Mouse (Mus musculus): ENCODE data around the gene Gm17387.

Gm17387 gene

DNA sequence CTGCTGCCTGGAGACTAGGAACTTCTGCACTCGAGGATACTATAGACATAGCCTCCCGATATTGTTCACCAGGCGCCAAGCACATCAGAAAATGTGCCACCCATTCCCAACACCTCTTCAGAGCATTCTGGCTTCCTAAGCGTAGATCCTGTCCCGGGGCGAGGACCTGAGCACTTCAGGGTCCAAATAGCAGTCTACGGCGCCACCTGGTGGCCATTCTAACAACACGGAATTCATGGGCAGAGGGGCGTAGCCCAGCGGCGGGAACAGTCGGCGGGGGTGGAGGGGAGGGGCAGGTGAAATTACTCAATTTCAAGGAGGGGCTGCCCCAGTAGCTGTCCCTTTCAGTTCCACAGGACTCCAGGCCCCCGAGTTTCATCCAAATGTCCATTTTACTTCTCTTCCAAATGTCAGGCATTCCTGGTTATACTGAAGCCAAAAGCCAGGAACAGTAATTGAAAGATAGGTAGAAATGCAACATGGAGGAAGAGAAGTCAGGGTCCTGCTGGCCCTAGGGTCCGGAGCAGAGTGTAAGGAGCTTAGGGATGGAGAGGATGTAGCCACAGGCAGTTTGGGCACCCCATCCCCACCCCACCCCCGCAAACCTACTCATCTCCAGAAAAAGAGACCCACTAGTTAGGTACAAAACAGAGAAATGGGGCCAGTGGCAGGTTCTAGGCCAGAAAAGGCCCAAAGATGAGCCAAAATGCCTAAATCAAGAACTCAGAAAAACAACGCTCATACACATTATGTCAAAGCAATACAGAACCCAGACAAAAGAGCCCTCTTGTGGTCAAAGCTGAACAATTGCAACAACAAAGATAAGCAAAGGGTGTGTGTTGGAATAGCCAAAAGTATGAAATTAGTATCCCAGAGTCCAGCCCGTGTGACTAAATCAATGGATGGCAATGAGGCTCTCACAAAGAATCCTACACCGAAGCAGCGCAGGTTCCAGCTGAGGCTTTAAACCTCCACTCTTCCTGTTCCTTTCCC, 19.6 kb downstream of the Gm17387 start:
- peak; percentile 85 for DNase-seq (ENCODE audit: low spot score)

DNA sequence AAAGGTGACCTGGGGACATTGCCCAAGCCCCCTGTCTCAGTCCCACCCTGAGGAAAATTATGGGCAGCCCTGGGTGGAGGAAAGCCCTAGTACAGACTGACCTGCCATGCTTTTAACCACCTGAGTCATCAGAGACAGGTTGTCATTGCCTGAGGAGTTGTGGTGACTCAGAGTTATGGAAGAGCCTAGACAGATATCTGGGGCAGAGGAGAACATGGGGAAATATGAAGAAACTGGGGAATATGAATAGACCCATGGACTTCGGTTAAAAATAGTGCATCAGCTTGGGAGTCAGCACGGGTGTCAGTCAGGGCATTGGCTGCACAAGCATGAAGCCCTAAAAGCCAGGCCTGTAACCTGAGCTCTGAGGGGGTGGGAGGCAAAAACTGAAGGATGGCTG, 20.4 kb downstream of the Gm17387 start:
- DNase-seq (ENCODE audit: low spot score): no peak

DNA sequence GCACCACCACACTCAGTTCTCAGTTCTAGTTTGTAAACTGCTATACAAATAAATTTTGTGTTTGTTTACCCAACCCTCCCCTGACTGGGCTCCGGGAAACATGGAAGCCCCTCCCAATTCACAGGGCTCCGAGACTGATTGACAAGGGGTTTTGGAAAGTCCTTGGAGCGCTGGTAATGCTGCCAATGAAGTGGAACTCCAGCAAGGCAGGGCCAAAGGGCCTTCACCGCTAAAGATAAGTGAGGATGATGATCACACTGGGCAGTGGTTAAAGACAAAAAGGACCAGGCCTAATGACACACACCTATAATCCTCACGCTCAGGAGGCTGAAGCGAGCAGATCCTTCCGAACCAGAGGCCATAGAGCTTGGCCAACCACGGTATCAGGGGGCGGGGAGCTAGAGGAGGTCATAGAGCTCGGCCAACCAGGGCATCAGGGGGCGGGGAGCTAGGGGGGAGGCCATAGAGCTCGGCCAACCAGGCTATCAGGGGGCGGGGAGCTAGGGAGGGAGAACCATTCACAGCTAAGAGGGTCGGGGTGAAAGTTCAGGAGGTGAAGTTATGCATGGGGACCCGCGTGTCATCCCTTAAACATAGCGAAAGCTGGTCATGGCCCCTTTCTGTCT, 22.2 kb downstream of the Gm17387 start:
- DNase-seq (ENCODE audit: low spot score): no peak

GRCm38 (mm10) chr7:141052016-141052415, 23.1 kb downstream of the Gm17387 start:
- no peak for DNase-seq (ENCODE audit: low spot score)

DNA sequence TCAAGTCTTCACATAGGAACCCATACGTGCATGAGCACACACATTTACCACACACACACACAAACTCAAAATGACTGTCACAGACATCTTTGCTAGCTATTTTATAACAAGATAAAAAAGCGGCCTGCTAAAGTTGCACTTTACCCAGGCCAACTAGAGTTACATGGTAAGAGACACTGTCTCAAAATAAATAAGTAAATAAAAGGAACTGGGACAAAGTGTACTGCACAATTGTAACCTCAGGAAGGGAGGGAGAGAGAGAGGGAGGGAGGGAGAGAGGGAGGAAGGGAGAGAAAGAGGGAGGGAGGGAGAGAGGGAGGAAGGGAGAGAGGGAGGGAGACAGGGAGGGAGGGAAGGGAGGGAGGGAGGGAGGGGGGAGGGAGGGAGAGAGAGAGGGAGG, 23.5 kb downstream of the Gm17387 start:
- no peak for DNase-seq (ENCODE audit: low spot score)

DNA sequence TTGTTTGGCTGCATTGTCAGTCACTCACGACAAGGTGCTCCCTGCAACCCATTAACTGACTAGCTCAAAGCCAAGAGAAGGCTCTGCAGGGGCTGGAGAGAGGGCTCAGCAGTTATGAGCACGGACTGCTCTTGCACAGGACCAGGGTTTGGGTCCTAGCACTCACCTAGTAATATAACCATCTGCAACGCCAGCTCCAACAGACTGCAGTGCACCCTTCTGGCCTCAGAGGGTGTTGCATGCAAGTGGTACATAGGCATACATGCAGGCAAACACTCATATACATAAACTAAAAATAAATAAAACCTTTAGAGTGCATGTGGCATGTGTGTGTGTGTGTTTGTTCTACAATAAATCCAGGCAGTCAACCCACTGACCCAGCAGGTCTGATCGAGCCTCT, 26.9 kb downstream of the Gm17387 start:
- DNase-seq (ENCODE audit: low spot score): no peak

DNA sequence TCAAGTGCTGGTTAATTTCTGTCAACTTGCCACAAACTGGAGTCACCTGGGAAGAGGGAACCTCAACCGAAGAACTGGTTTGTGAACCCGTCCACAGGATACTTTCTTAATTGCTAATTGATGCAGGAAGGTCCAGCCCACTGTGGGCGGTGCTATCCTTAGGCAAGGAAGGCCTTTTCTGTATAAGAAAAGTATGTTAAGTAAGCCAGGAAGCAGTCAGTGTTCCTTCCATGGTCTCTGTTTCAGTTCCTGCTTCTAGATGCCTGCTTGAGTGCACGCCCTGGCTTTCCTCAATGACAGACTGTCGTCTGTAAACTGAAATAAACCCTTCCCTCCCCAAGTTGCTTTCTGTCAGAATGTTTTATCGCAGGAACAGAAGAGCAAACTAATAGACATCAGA, 28.0 kb downstream of the Gm17387 start:
- DNase-seq (ENCODE audit: low spot score): no peak

DNA sequence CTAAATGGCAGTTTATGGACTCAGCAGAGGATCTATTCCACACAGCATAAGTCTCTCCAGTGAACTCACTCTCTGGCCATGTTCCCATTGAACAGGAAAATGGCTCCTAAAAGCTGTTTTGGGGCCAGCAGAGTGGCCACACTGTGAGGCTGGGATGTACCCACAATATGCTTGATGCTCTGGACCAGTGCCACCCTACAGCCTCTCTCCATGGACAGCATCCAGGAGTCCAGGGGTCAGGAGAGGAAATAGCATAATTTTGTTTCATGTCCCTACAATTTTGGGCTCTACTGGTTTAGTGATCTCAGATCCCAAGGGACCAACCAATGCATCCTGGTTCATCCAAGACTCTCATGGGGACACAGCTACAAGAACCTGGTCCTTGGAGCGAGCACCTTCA, 28.6 kb downstream of the Gm17387 start:
- DNase-seq (ENCODE audit: low spot score): no peak

GRCm38 (mm10) chr7:141058601-141059341, 29.8 kb downstream of the Gm17387 start:
- peak; percentile 59 for DNase-seq (ENCODE audit: low spot score)

- DNase-seq (ENCODE audit: low spot score): no peak
Observed at GRCm38 (mm10) chr7:141059929-141060328, 31.0 kb downstream of the Gm17387 start.

DNA sequence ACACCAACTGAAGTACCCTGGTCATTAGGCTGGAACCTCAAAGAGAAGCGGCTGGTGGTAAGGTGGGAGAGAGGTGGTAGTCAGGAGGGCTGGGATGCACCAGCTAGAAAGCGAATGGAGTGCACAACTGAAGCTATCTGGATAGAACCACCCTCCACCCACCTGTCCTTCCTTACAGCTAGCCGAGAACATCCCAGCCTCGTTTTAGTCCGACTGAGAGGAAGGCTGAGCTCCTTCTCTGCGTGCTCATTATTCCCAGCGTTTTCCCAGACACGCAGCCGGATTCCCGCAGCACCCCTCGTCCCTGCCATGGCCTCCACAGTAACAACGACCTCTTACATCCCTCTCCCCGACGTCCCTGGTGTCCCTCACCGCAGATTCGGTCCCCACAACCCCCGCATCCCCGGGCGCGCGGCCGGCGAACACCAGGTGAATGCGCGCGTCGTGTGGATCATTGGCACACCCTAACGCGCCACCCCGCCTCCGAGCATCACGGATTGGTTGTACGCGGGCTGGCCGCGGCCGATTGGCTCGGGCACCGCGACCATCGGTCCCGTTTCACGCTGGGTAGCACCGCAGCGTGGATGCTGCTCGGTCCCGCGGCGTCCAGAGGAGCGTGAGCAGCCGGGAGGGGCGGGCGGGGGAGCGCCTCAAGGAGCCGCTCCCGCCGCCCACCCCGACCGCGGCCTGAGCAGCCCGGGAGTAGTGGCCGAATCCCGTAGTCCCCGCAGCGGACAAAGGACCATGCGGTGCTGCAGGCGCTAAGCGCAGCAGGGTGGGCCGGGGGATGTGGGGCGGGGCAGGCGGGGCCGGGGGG, 31.7 kb downstream of the Gm17387 start, which contains the start of gene B4galnt4:
Gene B4galnt4 (plus strand): TSS at position 679 of the 817 bp plus-strand sequence.
- DNase-seq (ENCODE audit: low spot score): peak; percentile 28

DNA sequence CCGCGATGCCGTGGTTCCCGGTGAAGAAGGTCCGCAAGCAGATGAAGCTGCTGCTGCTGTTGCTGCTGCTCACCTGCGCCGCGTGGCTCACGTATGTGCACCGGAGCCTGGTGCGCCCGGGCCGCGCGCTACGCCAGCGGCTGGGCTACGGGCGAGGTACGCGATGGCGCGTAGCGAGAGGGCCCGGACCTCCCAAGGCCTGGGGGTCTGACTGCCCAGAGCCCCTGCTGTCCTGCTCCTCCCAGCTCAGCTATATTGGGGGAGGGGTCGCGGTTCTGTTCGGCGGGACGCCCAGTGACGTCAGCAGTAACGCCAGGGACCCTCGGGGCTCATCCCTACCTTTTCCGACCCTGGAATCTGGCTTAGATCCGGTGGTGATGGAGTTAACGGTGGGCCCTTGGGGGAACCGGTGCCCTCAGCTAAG, 32.4 kb downstream of the Gm17387 start:
- DNase-seq (ENCODE audit: low spot score): no peak

DNA sequence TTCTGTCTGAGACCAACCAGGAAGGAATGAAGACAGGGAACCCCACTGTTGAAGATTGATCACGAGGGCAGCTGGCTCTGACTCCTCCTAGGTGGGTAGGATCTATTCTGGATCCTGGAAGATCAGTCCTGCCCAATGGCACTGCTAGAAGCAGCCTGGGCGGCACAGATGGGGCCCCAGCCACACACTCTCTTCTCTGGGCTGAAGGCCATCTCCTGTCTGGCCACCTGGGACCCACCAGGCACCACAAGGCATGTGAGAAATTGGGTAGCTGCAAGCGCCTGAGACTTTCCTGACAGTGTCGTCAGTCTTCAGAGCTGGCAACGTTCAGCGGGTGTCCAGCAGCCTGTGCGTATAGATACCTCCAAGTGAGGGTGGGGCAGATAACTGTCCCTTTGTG, 33.6 kb downstream of the Gm17387 start:
- DNase-seq (ENCODE audit: low spot score): no peak

DNA sequence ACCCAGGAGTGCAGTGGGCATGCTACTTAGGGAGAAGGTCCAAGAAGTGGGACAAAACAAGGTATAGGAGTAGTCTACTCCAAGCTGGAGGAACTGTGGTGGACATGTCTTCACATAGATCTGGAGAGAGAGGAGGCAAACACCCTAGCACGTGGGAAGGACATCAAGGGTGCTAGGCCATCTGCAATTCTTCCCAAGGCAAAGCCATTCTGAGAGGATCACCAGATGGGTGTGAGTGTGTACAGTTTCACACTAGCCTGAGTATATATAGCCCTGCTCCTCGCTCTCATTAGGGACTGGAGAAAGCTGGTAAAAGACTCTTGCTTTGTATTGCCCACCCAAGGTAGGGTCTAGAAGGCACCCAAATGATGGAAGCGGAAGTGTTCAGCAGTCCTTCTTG, 34.4 kb downstream of the Gm17387 start:
- no peak for DNase-seq (ENCODE audit: low spot score)

- DNase-seq (ENCODE audit: low spot score): peak; percentile 45
Observed at GRCm38 (mm10) chr7:141064175-141064574, 35.2 kb downstream of the Gm17387 start.

- no peak for DNase-seq (ENCODE audit: low spot score)
Observed at GRCm38 (mm10) chr7:141064576-141064975, 35.6 kb downstream of the Gm17387 start.

GRCm38 (mm10) chr7:141068351-141068750, 39.4 kb downstream of the Gm17387 start:
- no peak for DNase-seq (ENCODE audit: low spot score)

GRCm38 (mm10) chr7:141070058-141070862, 41.3 kb downstream of the Gm17387 start:
- peak; percentile 53 for DNase-seq (ENCODE audit: low spot score)

- DNase-seq (ENCODE audit: low spot score): peak; percentile 77
Observed at GRCm38 (mm10) chr7:141072017-141072745, 43.2 kb downstream of the Gm17387 start.

GRCm38 (mm10) chr7:141073782-141074181, 44.9 kb downstream of the Gm17387 start:
- DNase-seq (ENCODE audit: low spot score): no peak

Measured in T-cell, adult 2 months (primary cell).